Mouse (Mus musculus) kidney, adult 2 months (tissue): ENCODE measurements around the gene Tbc1d4.

Experiments used
- CTCF ChIP-seq: fragments of 200-500 bp; conservative IDR thresholded peaks from 2 replicates; pipeline ENCODE4 v1.5.1; 2011; ENCODE audit warnings: low read depth, mild to moderate bottlenecking, control low read depth, low read length, moderate library complexity, mixed read lengths; ENCODE audit not compliant: insufficient read depth, insufficient read length
- POLR2A ChIP-seq: fragments of 200-500 bp; IDR thresholded peaks from one replicate; pipeline ENCODE4 v1.6.1; 2011; ENCODE audit warnings: low read depth, low read length, control low read depth

DNA sequence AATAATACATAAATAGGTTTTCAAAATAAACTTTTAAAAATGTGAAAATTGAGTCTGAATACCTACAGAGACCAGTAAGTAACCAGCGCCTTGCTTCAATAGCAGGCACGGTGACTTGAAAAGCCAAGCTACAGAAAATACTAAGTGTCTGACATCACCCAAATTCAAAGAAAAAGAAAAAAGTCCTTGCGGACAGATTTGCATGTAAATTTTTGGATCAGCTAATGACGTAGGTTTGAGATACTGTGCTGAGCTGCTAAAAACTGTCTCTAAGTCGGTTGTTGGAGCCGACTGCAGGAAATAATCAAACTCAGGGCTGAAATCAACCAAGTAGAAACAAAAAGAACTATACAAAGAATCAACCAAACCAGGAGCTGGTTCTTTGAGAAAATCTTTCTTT lies 107.1 kb downstream of the Tbc1d4 start:
- TF ChIP-seq CTCF = no peak
- TF ChIP-seq POLR2A = no peak
